Mouse (Mus musculus) left cerebral cortex, adult 6 months (tissue): ENCODE measurements around the gene Olfr48. TPM values are rescaled to one million over a fixed set of nuclear protein-coding genes. Genes with fewer than 3 reads are reported as not detected.

Experiments
- long read RNA-seq, 2 experiments: library from polyadenylated mRNA; unstranded; transcript quantifications; one replicate each; pipeline ENCODE4 v2.0.0; 2019 to 2020
- polyA plus RNA-seq: library from polyadenylated mRNA; unstranded; fragments of <200 nt; fragmentation: Nextera tagmentation; gene quantifications from 2 replicates; pipeline ENCODE4 v1.2.3, GENCODE M21; 2021

Olfr48 gene
- not detected in 2 replicates for polyA plus RNA-seq
- long read RNA-seq, experiment 1 = 0 reads
- long read RNA-seq, experiment 2 = 0 reads

DNA sequence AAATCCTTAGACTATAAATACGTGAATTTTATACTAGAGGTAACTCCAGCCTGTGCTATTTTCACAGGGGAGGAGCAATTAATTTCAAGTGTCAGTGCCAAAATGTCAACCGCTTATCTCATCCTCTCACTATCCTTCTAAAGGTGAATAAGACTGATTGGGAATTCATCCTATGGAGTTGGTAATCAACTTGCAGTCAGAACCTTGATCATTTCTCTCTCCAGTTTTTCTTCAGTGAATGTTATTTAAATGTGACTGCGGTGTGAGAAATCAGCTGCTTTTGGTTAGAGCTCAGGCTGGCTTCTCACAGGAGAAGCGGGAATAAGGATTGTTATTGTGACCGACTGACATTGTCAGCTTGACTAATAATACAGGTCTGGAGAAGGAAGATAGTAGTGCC is at the start of gene Olfr48:
Gene Olfr48 (minus strand): TSS at position 101 of the 400 bp plus-strand sequence.

DNA sequence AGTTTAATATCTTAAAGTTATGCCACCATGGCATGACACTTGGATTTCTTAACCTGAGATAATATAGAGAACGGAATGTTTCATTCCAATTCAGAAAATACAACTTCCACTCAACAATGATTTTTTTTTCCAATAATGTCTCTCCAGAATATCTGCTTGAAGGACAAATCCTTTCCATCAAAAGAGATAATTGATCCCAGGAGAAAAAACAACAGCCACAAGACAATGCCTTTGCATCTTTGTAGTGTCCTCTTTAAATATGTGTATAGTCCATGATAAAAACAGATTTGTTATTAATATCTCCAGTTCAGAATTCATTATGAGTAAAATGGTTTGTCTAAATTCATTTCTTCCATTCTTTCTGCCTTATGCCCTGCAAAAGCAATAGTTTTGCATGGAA is 30.1 kb upstream of the Olfr48 start, which contains the start of gene Olfr1257:
Gene Olfr1257 (plus strand): TSS at position 301 of the 400 bp plus-strand sequence.

DNA sequence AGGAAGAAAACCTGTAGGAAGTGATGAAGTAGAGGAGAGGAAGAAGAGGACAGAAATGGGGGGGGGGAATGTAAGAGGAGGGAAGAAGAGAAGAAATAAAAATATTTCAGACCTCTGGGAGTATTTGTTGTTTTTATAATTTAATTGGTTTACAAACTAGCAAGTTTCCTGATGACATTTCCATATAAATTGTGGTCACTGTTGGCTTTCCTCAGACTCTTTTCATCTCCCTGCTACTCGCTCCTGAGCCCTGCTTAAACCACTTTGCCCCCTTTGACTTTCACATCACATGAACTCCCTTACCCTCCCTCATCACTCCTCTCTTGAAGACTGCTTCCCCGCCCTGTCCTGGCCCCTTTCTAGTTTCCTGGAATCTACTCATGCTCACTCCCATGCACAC is 6.5 kb downstream of the Olfr48 start, which contains the start of gene Olfr1256:
Gene Olfr1256 (minus strand): TSS at position 101 of the 400 bp plus-strand sequence.

DNA sequence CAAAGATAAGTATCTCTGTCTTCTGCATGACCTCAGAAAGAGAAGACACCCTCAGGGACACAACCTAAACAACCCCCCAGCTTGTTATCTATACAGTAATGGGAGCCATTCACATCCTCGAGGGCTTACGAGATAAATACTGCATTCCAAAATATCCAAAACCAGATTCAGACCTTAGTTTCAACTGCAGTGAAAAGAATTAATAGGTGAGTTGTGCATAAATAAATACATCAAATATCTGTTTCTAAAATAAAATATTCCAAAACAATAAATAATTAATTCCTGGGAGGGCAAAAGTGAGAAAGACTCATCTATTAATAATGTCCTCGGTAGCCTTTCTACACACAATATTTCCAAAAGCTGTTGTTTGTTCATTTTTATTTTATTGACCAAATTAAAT is 36.3 kb downstream of the Olfr48 start, which contains the start of gene Olfr1255:
Gene Olfr1255 (plus strand): TSS at position 301 of the 400 bp plus-strand sequence.

DNA sequence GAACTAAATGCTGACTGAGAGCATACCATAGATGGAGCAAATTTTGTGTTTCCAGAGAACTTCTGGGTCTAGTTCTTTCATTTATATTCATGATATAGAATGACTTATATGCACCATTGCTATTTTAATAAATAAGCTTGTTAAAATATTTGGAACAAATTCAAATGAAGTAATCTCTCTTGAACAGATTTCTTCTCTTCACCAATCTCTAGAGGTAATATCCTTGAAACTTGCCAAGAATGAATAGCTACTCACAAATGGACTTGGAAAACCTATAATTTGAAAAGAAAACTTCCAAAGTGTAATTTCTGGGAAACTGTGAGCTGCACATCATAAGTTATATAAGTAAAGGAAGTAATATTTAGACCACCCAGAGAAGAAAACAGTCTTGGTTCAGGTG is 54.5 kb downstream of the Olfr48 start, which contains the start of gene Olfr1254:
Gene Olfr1254 (minus strand): TSS at position 101 of the 400 bp plus-strand sequence.

Other genes starting within 250 kb of the Olfr48 start
- not detected in 2 replicates for gene Olfr1247, start 234.1 kb downstream of the Olfr48 start, polyA plus RNA-seq
- not detected in 2 replicates for gene Olfr1248, start 230.0 kb downstream of the Olfr48 start, polyA plus RNA-seq
- gene Olfr1249, start 213.2 kb downstream of the Olfr48 start, polyA plus RNA-seq = not detected in 2 replicates
- not detected in 2 replicates for gene Olfr1250, start 186.7 kb downstream of the Olfr48 start, polyA plus RNA-seq
- not detected in 2 replicates for gene Olfr1251, start 176.3 kb downstream of the Olfr48 start, polyA plus RNA-seq
- gene Olfr1252, start 123.2 kb downstream of the Olfr48 start, polyA plus RNA-seq = not detected in 2 replicates
- gene Olfr1253, start 91.1 kb downstream of the Olfr48 start, polyA plus RNA-seq = not detected in 2 replicates
- not detected in 2 replicates for gene Olfr1254, start 54.6 kb downstream of the Olfr48 start, polyA plus RNA-seq
- not detected in 2 replicates for gene Olfr1255, start 36.2 kb downstream of the Olfr48 start, polyA plus RNA-seq
- gene Olfr1256, start 6.7 kb downstream of the Olfr48 start, polyA plus RNA-seq = not detected in 2 replicates
- not detected in 2 replicates for gene Olfr1257, start 30.2 kb upstream of the Olfr48 start, polyA plus RNA-seq
- 0.01 TPM in 1 of 2 replicates, not detected in the other for gene Olfr1258, start 79.1 kb upstream of the Olfr48 start, polyA plus RNA-seq
- not detected in 2 replicates for gene Olfr1259, start 100.5 kb upstream of the Olfr48 start, polyA plus RNA-seq
- not detected in 2 replicates for gene Olfr1260, start 126.1 kb upstream of the Olfr48 start, polyA plus RNA-seq
- not detected in 2 replicates for gene Olfr1261, start 143.0 kb upstream of the Olfr48 start, polyA plus RNA-seq
- not detected in 2 replicates for gene Olfr1262, start 151.9 kb upstream of the Olfr48 start, polyA plus RNA-seq
- gene Olfr1263, start 163.9 kb upstream of the Olfr48 start, polyA plus RNA-seq = not detected in 2 replicates
- not detected in 2 replicates for gene Olfr1264, start 177.4 kb upstream of the Olfr48 start, polyA plus RNA-seq
- not detected in 2 replicates for gene Olfr1265, start 187.1 kb upstream of the Olfr48 start, polyA plus RNA-seq
- gene Olfr140, start 215.4 kb upstream of the Olfr48 start, polyA plus RNA-seq = not detected in 2 replicates